Mouse (Mus musculus): ENCODE results near the gene Golga2.

DNA sequence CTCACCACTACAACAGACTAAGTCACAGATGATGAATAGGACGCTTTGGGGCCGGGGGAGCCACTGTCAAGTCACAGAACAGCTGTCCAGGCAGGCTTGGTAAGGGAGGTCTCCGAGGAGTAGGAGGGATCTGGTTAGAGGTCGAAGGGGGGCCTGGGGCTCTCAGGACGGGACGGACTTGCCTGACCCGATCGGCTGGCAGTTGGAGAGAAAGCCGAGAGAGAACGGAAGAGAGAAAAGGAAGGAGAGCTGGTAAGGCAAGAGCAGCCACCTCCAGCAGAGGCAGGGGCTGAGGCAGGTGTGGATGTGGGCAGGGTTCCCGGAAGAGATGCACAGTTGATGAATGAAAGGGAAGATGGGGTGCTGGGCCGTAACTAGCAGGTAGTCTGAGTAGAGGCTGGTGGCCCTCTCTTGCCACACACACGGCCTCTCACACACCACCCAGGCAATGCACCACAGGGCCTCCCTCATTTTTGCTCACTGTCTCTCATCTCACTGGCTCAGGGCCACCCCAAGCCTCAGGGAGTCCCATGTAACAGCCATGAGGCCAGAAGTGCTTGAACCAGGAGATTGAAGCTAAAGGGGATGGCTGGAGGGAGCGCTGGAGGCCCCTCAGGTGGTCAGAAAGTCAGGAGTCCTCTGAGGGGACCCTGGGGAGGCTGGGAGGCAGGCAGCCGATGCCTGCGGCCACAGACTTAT is 21.8 kb downstream of the Golga2 start:
- TF ChIP-seq CTCF (IDR thresholded peaks at IDR 0.05; ENCODE audit: borderline replicate concordance, insufficient read depth, low read depth, low read length) (no peak), POLR2A (IDR thresholded peaks at IDR 0.05; ENCODE audit: borderline replicate concordance, insufficient read depth, low read length) (no peak)
